Comparison of ENCODE assay signal across 13 mouse cellular contexts in the genomic region with DNA sequence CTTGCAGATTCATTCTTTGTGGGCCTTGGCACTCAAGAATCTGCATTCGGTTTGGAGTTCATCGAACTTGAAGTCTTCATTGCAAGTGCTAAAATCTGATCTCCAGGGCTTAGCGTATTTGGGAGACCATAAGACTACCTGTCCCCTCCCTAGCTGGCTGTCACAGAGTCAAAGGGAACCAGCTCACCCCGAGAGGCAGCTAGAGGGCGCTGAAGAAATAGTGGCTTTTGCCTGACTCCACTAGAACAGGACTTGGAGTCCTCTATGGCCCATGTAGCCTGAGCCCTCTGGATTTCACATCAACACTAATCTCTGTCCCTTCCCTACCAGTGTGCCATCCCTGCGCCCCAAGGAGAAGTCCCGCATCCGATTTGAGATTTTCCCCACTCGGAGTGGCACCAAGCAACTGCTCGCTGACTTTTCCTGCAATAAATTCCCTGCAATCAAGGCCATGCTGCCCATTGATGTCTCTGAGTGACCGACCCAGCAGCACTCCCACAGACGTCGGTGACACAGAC. TPM values are rescaled to one million over a fixed set of nuclear protein-coding genes. Genes with fewer than 3 reads are reported as not detected.
DNase-seq lines count a peak whose midpoint lies in the region; ATAC-seq and TF ChIP-seq lines count a peak whose summit lies in the region.
"Had no signal": no experiment of that assay in that cellular context is flagged by ENCODE, and none has a peak within 500 bp of the region (broad histone marks: within the 10 kb centered on the region; RNA-seq: fewer than 3 reads in every experiment).

No protein-coding gene starts in this region.

- TF ChIP-seq EP300 in liver, postnatal 0 days (IDR thresholded peaks at IDR 0.05; ENCODE audit: low read depth), result no peak

- no peak overlapping the region for H3K27ac ChIP-seq in liver, postnatal 0 days (ENCODE audit: low read depth)
- H3K27ac ChIP-seq in liver, embryonic 12.5 days, result no peak overlapping the region
- H3K27ac ChIP-seq in embryonic facial prominence, embryonic 11.5 days (replicated peaks; ENCODE audit: low read depth, low read length), result no peak overlapping the region
- H3K27ac ChIP-seq: liver, embryonic 13.5 days; neural tube, embryonic 15.5 days had no signal

- DNase-seq in adrenal gland, postnatal 36 days, result peak; percentile 30 to 37
- no peak for DNase-seq in adrenal gland, adult 18-20 months (ENCODE audit: low spot score in 2 of 2)
- DNase-seq in liver, postnatal 0 days, result no peak
- peak; percentile 35 for DNase-seq in ZHBTc4 (ENCODE audit: low read depth, low spot score)
- peak; percentile 39 for DNase-seq in embryonic facial prominence, embryonic 11.5 days (ENCODE audit: low spot score)
- DNase-seq in kidney, postnatal 14 days, result no peak
- DNase-seq: heart, postnatal 14 days; liver, embryonic 13.5 days had no signal

- no peak overlapping the region for H3K9ac ChIP-seq in liver, postnatal 0 days (replicated peaks)
- H3K9ac ChIP-seq in liver, embryonic 12.5 days, result no peak overlapping the region
- H3K9ac ChIP-seq in embryonic facial prominence, embryonic 11.5 days (replicated peaks; ENCODE audit: low read length), result no peak overlapping the region
- H3K9ac ChIP-seq: liver, embryonic 13.5 days; neural tube, embryonic 15.5 days had no signal

- H3K4me1 ChIP-seq in liver, postnatal 0 days (ENCODE audit: insufficient read depth), result no peaks in the 10 kb centered on the region
- H3K4me1 ChIP-seq in liver, embryonic 12.5 days, result no peaks in the 10 kb centered on the region
- H3K4me1 ChIP-seq in embryonic facial prominence, embryonic 11.5 days (ENCODE audit: control insufficient read depth, insufficient read depth, low read length), result no peaks in the 10 kb centered on the region
- H3K4me1 ChIP-seq: liver, embryonic 13.5 days; neural tube, embryonic 15.5 days had no signal

- no peak overlapping the region for H3K4me3 ChIP-seq in liver, postnatal 0 days (ENCODE audit: low read depth, low read length)
- H3K4me3 ChIP-seq in liver, embryonic 12.5 days, result no peak overlapping the region
- no peak overlapping the region for H3K4me3 ChIP-seq in embryonic facial prominence, embryonic 11.5 days (ENCODE audit: low read depth, low read length)
- H3K4me3 ChIP-seq: liver, embryonic 13.5 days; neural tube, embryonic 15.5 days had no signal

- H3K9me3 ChIP-seq in liver, postnatal 0 days (ENCODE audit: low read length), result no peaks in the 10 kb centered on the region
- no peaks in the 10 kb centered on the region for H3K9me3 ChIP-seq in liver, embryonic 12.5 days (replicated peaks)
- H3K9me3 ChIP-seq in embryonic facial prominence, embryonic 11.5 days (replicated peaks; ENCODE audit: control insufficient read depth, low read length), result no peaks in the 10 kb centered on the region
- H3K9me3 ChIP-seq: liver, embryonic 13.5 days; neural tube, embryonic 15.5 days had no signal

- 69% methylated on average over 13 of the region's 13 CpGs for whole genome bisulfite sequencing in liver, postnatal 0 days (ENCODE audit: insufficient replicate concordance)
- 67% methylated on average over 13 of the region's 13 CpGs for WGBS in liver, embryonic 12.5 days (ENCODE audit: insufficient replicate concordance)
- 76% methylated on average over 13 of the region's 13 CpGs for WGBS in embryonic facial prominence, embryonic 11.5 days

- no peak for ATAC-seq in liver, postnatal 0 days
- ATAC-seq in liver, embryonic 12.5 days, result no peak
- no peak for ATAC-seq in embryonic facial prominence, embryonic 11.5 days (replicated peaks; ENCODE audit: insufficient number of reproducible peaks, low FRiP score, low TSS enrichment, low read depth)
- no peak for ATAC-seq in CD4-positive, CD25-positive, alpha-beta regulatory T cell, adult 4 months
- ATAC-seq: inflammation-experienced regulatory T-cells, adult 6 months had no signal

- H3K4me2 ChIP-seq in liver, postnatal 0 days (ENCODE audit: low read depth, low read length), result no peak overlapping the region
- no peak overlapping the region for H3K4me2 ChIP-seq in liver, embryonic 12.5 days
- H3K4me2 ChIP-seq in embryonic facial prominence, embryonic 11.5 days (ENCODE audit: low read depth, low read length), result no peak overlapping the region
- H3K4me2 ChIP-seq: liver, embryonic 13.5 days; neural tube, embryonic 15.5 days had no signal

- TF ChIP-seq CTCF in liver, postnatal 0 days (IDR thresholded peaks at IDR 0.05; ENCODE audit: low read depth), result peak; percentile 33; the same call in 1 of the 2 replicates

- no peaks in the 10 kb centered on the region for H3K27me3 ChIP-seq in liver, postnatal 0 days (ENCODE audit: insufficient read depth, low read length)
- H3K27me3 ChIP-seq in liver, embryonic 12.5 days (replicated peaks), result no peaks in the 10 kb centered on the region
- no peaks in the 10 kb centered on the region for H3K27me3 ChIP-seq in embryonic facial prominence, embryonic 11.5 days (ENCODE audit: control insufficient read depth, insufficient read depth, low read length)
- H3K27me3 ChIP-seq: liver, embryonic 13.5 days; neural tube, embryonic 15.5 days had no signal

- H3K36me3 ChIP-seq in liver, postnatal 0 days (replicated peaks; ENCODE audit: insufficient read depth, low read length), result no peaks in the 10 kb centered on the region
- H3K36me3 ChIP-seq in liver, embryonic 12.5 days, result no peaks in the 10 kb centered on the region
- H3K36me3 ChIP-seq in embryonic facial prominence, embryonic 11.5 days (replicated peaks; ENCODE audit: control insufficient read depth, insufficient read depth, low read depth, low read length), result no peaks in the 10 kb centered on the region
- H3K36me3 ChIP-seq: liver, embryonic 13.5 days; neural tube, embryonic 15.5 days had no signal

RNA-seq across cellular contexts. Expression of a gene that starts 35.8 kb away (rescaled TPM):
- under 1 TPM; 0.13 to 0.63 TPM for total RNA-seq in adrenal gland, postnatal 36 days (2021)
- total RNA-seq in adrenal gland, adult 18-20 months (2021), result 1 to 10 TPM in 1 of 2 experiments, under 1 TPM in 1; 0.10 to 5.3 TPM
- not detected in 2 replicates for polyA plus RNA-seq in liver, postnatal 0 days (2015; fragmentation: Nextera tagmentation; extraction: Ambion mirVana)
- not detected in 2 replicates for polyA plus RNA-seq in liver, embryonic 12.5 days (2016; fragmentation: Nextera tagmentation; extraction: Ambion mirVana)
- not detected in 2 replicates for polyA plus RNA-seq in embryonic facial prominence, embryonic 11.5 days (2014; fragmentation: Nextera tagmentation; extraction: Ambion mirVana)
- polyA plus RNA-seq in CD4-positive, CD25-positive, alpha-beta regulatory T cell, adult 4 months (2017; shearing (Covaris generic)), result not detected
- polyA plus RNA-seq: C2C12; inflammation-experienced regulatory T-cells, adult 6 months; liver, embryonic 13.5 days; neural tube, embryonic 15.5 days had no signal

Comparison
In these comparisons a context has a peak if more than half of its experiments do, and no peak if none do; other contexts are left out.
1. DNase-seq: peak in adrenal gland, postnatal 36 days (2 of 2), ZHBTc4 (single experiment) and embryonic facial prominence, embryonic 11.5 days (single experiment); none in adrenal gland, adult 18-20 months (0 of 2), liver, postnatal 0 days (single experiment) and kidney, postnatal 14 days (single experiment).